Mouse (Mus musculus) heart, embryonic 10.5 days (tissue): ENCODE data around the gene Ap3d1. TPM values are rescaled to one million over a fixed set of nuclear protein-coding genes. Genes with fewer than 3 reads are reported as not detected.

Experiments used
- DNase-seq: peaks from one replicate; pipeline ENCODE4 v3.0.0-alpha.2; 2017; ENCODE audit warnings: low spot score
- H3K27ac ChIP-seq: fragments of 300-500 bp; sonication (generic); 2 replicates; pipeline ENCODE4 v1.5.1; 2016; ENCODE audit warnings: mild to moderate bottlenecking
- H3K27me3 ChIP-seq: fragments of 300-500 bp; sonication (generic); 2 replicates; pipeline ENCODE4 v1.6.1; 2016; ENCODE audit warnings: mild to moderate bottlenecking; ENCODE audit not compliant: poor library complexity, insufficient read depth, severe bottlenecking
- H3K36me3 ChIP-seq: fragments of 300-500 bp; sonication (generic); 2 replicates; pipeline ENCODE4 v1.6.1; 2016; ENCODE audit warnings: mild to moderate bottlenecking, moderate library complexity
- H3K4me1 ChIP-seq: fragments of 300-500 bp; sonication (generic); 2 replicates; pipeline ENCODE4 v1.6.1; 2016; ENCODE audit warnings: mild to moderate bottlenecking
- H3K4me3 ChIP-seq: fragments of 300-500 bp; sonication (generic); 2 replicates; pipeline ENCODE4 v1.5.1; 2016; ENCODE audit warnings: mild to moderate bottlenecking, moderate library complexity
- H3K9me3 ChIP-seq: fragments of 300-500 bp; sonication (generic); 2 replicates; pipeline ENCODE4 v1.6.1; 2016; ENCODE audit warnings: mild to moderate bottlenecking, moderate library complexity
- WGBS: fragments of 180-500 bp; shearing (Covaris S2); methylation state at CpG from one replicate; pipeline ENCODE4 v1.1.7; 2016; 5-methylcytosine and 5-hydroxymethylcytosine counted together
- polyA plus RNA-seq: library from polyadenylated mRNA; unstranded; fragments of >200 nt; fragmentation: Nextera tagmentation; extraction: Ambion mirVana; gene quantifications from 2 replicates; pipeline ENCODE4 v1.2.1, GENCODE M21; 2016

Ap3d1 gene
- polyA plus RNA-seq, 1 experiment from 2014 or later: 60.4 TPM

DNA sequence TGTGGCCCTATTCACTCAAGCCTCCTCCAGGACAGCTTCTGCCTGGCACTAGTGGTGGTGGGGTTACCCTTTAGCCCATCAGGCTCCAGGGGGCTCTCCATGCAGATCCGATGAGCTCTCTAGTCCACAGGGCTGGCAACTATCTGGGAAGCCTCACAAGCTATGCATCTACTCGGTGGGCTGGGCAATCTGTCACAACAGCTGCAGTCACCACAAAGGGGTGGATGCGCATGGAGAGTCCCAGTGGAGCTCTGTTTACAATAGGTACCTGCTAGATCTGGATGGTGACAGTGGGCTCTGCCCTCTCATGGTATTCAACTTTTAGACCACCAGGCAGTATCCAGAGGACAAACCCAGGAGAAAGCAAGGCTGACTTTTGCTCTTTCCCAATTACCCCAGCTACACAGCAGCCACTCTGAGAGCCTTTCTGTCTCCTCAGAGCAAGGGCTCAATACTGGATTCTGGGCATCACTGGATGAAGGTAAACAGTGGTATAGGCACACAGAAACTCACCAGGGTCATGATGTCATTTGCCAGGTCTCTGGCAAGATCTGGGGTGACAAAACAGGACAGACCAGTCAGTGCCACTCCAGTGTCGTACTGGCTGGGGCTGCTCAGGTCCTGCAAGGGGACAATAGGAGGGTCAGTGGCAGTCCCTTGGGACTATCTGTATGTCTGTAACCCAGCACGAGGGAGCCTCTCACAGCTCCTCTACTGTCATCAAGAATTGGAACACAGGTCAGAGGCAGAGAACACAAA lies 14.5 kb downstream of the Ap3d1 start:
- no peaks in the 10 kb centered on the region for H3K9me3 ChIP-seq
- no peak overlapping the region for H3K27ac ChIP-seq
- H3K27me3 ChIP-seq: no peaks in the 10 kb centered on the region
- peaks cover 18% of the 10 kb centered on the region; the same call in 1 of the 2 replicates for H3K4me1 ChIP-seq
- WGBS: 89% methylated on average over 5 of the region's 5 CpGs
- H3K36me3 ChIP-seq: peaks cover 99% of the 10 kb centered on the region
- no peak for DNase-seq
- no peak overlapping the region for H3K4me3 ChIP-seq

DNA sequence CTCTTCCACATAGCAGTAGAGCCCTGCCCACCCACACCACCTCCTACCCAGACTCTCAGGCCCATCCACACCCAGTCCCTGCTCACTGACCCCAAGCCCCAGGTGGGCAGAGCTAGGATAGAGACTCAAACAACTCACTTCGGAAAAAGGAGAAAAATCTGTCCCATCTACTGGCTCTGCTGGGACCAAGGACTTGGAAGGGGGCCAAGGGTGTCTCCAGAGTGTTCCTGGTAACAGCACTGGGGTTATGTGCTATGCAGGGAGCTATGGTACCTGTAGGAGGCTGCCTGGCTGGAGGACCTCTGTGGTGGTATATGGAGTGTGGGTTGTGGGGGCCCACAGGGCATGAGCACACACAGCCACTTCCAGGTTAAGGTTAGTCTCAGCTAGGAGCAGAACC lies 24.8 kb downstream of the Ap3d1 start:
- H3K4me1 ChIP-seq: no peaks in the 10 kb centered on the region
- no peak for DNase-seq
- H3K27ac ChIP-seq: no peak overlapping the region
- no peaks in the 10 kb centered on the region for H3K9me3 ChIP-seq
- no peaks in the 10 kb centered on the region for H3K27me3 ChIP-seq
- H3K4me3 ChIP-seq: no peak overlapping the region
- H3K36me3 ChIP-seq: peaks cover 99% of the 10 kb centered on the region
- WGBS: 84% methylated on average over 1 of the region's 1 CpGs

DNA sequence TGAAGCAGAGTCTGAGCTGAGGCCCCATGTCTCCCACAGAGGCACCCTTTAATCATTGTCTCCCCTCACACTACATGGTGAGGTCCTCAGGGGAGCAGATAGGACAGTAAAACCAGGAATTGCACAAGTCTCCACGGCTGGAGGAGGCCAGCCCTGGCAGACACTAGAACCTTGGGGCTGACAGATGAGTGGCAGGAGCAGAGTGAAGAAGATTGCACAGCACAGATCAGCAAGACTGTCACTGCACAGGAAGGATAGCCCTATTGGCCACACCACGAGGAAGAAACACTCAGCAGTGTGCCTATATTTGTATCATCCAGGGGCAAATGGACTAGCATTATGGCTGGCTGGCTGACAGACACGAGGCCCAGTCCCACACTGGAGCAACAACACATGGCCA lies 31.2 kb downstream of the Ap3d1 start:
- DNase-seq: no peak
- 85% methylated on average over 3 of the region's 3 CpGs for WGBS
- no peak overlapping the region for H3K27ac ChIP-seq
- H3K27me3 ChIP-seq: no peaks in the 10 kb centered on the region
- peaks cover 3% of the 10 kb centered on the region for H3K4me1 ChIP-seq
- peaks cover 98% of the 10 kb centered on the region for H3K36me3 ChIP-seq
- H3K4me3 ChIP-seq: no peak overlapping the region
- no peaks in the 10 kb centered on the region for H3K9me3 ChIP-seq

DNA sequence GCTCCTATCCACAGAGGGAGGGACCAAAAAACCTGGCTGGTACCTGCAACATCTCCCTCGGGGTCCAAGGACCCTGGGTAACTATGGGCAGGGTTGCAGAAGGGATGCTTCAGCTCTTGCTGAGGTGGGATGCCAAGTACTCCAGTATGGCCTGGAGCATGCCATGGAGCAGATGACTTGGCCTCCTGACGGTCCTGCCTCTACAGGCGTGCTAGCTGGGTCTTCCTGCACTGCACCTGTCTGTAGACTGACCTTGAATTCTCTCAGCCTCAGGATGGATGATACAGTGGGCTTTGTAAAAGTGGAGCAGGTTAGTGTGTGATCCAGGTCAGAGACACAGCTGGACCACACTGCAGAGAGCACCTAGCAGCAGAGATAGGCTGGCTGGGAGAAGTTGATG lies 36.6 kb downstream of the Ap3d1 start:
- Histone ChIP-seq H3K36me3 (peaks cover 55% of the 10 kb centered on the region), H3K4me3 (no peak overlapping the region), H3K4me1 (peaks cover 47% of the 10 kb centered on the region), H3K9me3 (no peaks in the 10 kb centered on the region), H3K27me3 (no peaks in the 10 kb centered on the region), H3K27ac (no peak overlapping the region)
- WGBS: 64% methylated on average over 3 of the region's 3 CpGs
- no peak for DNase-seq

DNA sequence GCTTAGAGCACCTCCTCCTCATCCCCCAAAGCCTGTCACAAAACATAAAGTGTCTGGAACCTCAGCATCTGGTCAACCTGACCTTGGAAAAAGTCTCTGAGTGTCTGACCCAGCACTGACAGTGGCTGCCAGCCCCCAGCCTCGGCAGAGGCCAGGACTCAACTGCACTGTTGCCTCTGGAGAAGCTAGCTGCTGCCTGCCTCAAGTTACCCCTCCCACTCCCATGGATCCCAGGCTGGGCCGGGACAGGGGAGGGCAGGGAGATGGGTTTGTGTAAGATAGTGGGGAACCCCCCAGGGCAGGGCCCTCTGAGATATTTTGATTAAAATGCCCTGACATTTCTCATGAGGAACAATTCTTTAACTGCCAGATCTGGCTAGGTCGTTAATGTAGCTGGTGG lies 37.0 kb downstream of the Ap3d1 start:
- H3K4me1 ChIP-seq: peaks cover 51% of the 10 kb centered on the region
- peaks cover 50% of the 10 kb centered on the region for H3K36me3 ChIP-seq
- no peak overlapping the region for H3K27ac ChIP-seq
- 58% methylated on average over 3 of the region's 3 CpGs for WGBS
- no peaks in the 10 kb centered on the region for H3K27me3 ChIP-seq
- no peak for DNase-seq
- H3K9me3 ChIP-seq: no peaks in the 10 kb centered on the region
- no peak overlapping the region for H3K4me3 ChIP-seq

DNA sequence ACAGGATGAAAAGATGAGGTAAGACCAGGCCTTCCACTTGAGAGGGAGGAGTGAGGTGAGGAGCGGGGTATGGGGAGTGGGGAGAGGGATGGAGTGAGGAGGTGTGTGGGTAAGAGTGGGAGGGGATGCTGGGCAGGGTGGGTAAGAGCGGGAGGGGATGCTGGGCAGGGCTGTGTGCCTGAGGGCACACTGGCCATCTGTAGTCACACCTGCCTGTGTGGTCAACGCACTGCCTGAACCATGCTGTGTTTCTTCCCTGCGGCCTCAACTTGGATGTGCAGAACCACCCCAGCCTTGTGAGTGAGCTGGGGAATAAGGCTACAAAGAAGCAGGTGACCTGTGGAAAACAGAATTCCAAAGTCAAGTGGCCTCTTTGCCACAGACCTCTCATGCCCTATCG lies 37.6 kb downstream of the Ap3d1 start:
- 0 out of 2 replicates have a peak overlapping the region, but pooled peaks have one; percentile 4 for H3K4me3 ChIP-seq
- no peaks in the 10 kb centered on the region for H3K9me3 ChIP-seq
- H3K27me3 ChIP-seq: no peaks in the 10 kb centered on the region
- H3K36me3 ChIP-seq: peaks cover 45% of the 10 kb centered on the region
- no peak for DNase-seq
- peaks cover 55% of the 10 kb centered on the region for H3K4me1 ChIP-seq
- H3K27ac ChIP-seq: no peak overlapping the region
- 81% methylated on average over 5 of the region's 5 CpGs for WGBS

DNA sequence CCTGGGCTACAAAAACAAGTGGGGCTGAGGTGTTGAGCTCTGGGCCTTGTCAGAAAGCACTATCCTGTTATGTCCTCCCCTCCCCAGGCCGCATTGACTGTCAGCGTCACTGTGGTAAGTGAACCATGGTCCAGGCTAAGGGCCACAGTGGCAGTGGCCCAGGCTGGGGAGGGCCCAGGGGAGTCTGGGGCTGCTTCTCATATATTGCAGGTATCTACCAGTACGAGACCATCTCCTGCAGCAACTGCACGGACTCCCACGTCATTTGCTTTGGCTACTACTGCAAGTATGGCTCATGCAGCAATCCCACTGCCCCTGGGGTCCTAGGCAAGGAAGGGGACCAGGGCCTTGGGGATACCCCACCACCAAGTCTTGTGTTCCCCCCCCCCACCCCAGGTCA lies 38.4 kb downstream of the Ap3d1 start:
- Histone ChIP-seq H3K4me3 (peak overlapping the region; percentile 77), H3K4me1 (peaks cover 59% of the 10 kb centered on the region), H3K9me3 (no peaks in the 10 kb centered on the region), H3K36me3 (peaks cover 43% of the 10 kb centered on the region), H3K27me3 (no peaks in the 10 kb centered on the region), H3K27ac (peak overlapping the region; percentile 90)
- DNase-seq: no peak
- 88% methylated on average over 5 of the region's 5 CpGs for WGBS

DNA sequence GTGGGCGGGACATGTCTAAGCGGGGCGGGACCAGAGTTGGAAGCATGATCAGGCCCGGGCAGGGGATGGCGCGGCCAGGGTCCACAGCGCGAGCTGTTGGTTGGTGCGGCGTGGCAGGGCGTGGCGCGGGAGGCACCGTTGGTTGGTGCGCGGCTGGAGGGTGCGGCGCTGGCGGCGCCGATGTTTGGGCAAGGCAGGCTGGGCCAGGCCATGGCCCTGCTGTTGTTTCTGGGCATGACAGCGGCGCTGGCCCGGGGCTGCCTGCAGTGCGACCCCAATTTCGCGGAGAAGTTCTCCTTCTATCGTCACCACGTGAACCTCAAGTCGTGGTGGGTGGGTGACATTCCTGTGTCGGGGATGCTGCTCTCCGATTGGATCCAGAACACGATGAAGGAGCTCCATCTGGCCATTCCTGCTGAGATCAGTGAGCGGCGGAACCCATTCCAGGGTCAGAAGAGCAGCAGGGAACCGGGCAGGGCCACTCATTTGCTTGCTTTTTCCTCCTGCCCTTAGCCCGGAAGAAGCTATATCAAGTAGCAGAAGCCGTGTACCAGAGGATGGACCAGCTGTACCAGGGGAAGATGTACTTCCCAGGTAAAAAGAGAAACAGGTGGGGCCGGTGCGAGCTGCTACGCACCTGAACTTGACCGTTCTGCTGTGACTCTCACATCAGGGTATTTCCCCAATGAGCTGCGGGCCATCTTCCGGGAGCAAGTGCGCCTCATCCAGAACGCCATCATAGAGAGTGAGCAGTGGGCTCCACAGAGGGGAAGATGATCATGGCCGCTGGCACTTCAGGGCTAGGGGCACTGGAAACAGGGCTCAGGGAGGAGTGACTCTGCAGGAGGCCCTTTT lies 39.3 kb downstream of the Ap3d1 start:
- Histone ChIP-seq H3K4me1 (peaks cover 67% of the 10 kb centered on the region), H3K9me3 (no peaks in the 10 kb centered on the region)
- 2% methylated on average over 47 of the region's 47 CpGs for WGBS

DNA sequence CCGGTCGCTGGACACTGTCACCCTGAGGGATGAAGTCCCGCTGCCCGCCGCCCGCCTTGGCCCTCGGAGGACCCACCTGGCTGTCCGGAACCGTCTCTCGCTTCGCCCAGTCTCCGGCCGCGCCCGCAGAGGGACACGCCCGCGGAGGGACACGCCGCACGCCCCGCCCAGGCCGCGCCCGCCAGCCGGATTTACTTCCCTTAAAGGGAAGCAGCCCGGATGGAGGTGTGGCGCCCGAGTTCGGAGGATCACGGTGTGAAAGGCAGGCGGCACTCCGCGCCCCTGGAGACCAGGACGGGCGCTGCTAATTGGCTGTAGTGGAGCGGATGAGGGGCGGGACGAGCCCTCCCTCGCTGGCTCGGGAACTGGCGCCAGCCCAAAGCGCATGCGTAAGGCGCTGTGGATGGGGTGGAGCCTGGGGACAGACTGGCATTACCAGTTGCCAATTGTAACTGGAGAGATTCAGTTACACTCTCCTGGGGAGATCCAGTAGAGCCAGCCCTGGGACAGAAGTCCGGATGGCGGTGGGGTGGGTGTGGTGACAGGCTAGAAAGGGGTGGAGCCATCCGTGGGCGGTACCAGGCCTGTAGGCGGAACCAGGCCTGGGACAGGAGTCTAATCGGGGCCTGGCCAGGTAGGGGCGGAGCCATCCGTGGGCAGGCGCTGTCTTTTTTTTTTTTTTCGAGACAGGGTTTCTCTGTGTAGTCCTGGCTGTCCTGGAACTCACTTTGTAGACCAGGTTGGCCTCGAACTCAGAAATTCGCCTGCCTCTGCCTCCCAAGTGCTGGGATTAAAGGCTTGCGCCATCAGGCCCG lies 40.1 kb downstream of the Ap3d1 start, which contains the start of the genes Mob3a and Izumo4:
TSS of gene Mob3a (minus strand) at position 257 of the 815 bp plus-strand sequence.
TSS of gene Izumo4 (plus strand) at position 464 of the 815 bp plus-strand sequence.
- Histone ChIP-seq H3K36me3 (peaks cover 31% of the 10 kb centered on the region), H3K4me1 (peaks cover 69% of the 10 kb centered on the region)

More for the DNA sequence above, 39.3 kb downstream of the Ap3d1 start:
- Histone ChIP-seq H3K4me3 (peak overlapping the region; percentile 77), H3K36me3 (peaks cover 39% of the 10 kb centered on the region), H3K27ac (peak overlapping the region; percentile 90), H3K27me3 (no peaks in the 10 kb centered on the region)
- DNase-seq: peak; percentile 98

DNA sequence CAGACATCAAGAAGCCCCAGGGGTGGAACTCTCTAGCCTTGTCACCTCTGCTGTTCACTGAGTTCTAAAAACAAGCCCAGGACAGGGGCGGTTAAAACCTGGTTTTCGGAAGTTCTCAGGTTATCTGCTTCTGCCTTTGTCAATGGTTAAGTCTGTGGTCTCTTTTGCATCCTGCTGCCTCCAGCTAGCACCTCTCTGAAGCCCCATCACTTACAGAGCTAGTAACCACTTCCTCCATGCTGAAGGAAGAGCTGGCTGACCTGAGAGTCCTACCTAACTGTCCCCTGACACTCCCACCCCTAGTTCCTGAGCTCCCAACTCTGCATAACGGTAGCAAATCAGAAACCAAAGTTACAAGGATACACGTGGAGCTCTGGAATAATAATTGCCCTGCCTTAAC lies 41.3 kb downstream of the Ap3d1 start:
- H3K4me3 ChIP-seq: peak overlapping the region; percentile 77
- peaks cover 76% of the 10 kb centered on the region for H3K4me1 ChIP-seq
- H3K36me3 ChIP-seq: peaks cover 20% of the 10 kb centered on the region
- no peaks in the 10 kb centered on the region for H3K27me3 ChIP-seq
- no peak for DNase-seq
- WGBS: 41% methylated on average over 4 of the region's 4 CpGs
- H3K27ac ChIP-seq: peak overlapping the region; percentile 90; the same call in 1 of the 2 replicates
- H3K9me3 ChIP-seq: no peaks in the 10 kb centered on the region

More for the DNA sequence above, 40.1 kb downstream of the Ap3d1 start, which contains the start of the genes Mob3a and Izumo4:
- DNase-seq: peak; percentile 100
- H3K4me3 ChIP-seq: peak within 1 kb of the TSS; percentile 77
- no peaks in the 10 kb centered on the region for H3K9me3 ChIP-seq
- WGBS: under 1% methylated on average over 59 of the region's 59 CpGs
- no peaks in the 10 kb centered on the region for H3K27me3 ChIP-seq
- H3K27ac ChIP-seq: peak within 1 kb of the TSS; percentile 90

DNA sequence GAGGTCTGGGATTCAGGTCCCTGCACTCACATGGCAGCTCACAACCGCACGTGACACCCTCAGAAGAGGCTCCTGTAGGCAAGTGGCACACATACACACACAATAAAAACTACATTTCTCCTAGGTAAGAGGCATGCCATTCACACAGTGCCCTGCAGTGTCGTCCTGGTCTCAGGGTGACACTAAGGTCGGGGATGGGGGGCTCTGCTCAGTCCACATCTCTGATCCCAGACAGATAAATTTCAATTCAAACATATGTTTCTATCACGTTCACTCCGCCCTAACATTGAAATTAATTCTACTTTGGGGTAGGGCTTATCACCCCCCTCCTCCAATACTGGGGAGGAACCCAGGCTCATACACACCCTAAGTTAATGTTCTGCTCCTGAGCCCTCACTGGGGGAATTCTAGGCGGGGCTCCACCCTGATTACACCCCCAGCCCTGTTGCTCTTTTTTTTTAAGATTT lies 42.0 kb downstream of the Ap3d1 start:
- peak overlapping the region; percentile 44; the same call in 1 of the 2 replicates for H3K27ac ChIP-seq
- no peak for DNase-seq
- peaks cover 19% of the 10 kb centered on the region; the same call in 1 of the 2 replicates for H3K36me3 ChIP-seq
- H3K4me3 ChIP-seq: no peak overlapping the region
- WGBS: 85% methylated on average over 7 of the region's 7 CpGs
- no peaks in the 10 kb centered on the region for H3K9me3 ChIP-seq
- H3K27me3 ChIP-seq: no peaks in the 10 kb centered on the region
- peaks cover 76% of the 10 kb centered on the region for H3K4me1 ChIP-seq

DNA sequence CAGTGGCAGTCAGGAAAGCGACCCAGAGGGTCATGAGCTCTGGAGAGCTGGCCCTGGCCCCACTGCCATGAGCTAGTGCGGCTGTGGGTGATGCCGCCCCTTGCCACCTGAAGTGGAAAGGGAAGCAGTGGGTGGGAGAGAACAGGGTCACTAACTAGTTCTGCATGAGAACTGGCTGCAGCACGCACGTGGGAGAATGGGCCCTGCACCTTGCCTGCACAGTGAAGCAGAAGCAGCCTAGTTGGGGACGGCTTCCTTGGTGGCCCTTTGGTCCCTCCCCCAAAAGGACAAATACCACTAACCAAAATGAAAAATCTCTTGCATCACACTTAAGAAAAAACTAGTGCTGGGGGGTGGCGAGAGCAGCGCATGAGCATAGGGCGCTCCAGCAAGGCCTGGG lies 43.5 kb downstream of the Ap3d1 start:
- DNase-seq: no peak
- H3K36me3 ChIP-seq: peaks cover 29% of the 10 kb centered on the region
- no peaks in the 10 kb centered on the region for H3K27me3 ChIP-seq
- peak overlapping the region; percentile 75 for H3K27ac ChIP-seq
- 90% methylated on average over 9 of the region's 9 CpGs for WGBS
- 0 out of 2 replicates have a peak overlapping the region, but pooled peaks have one; percentile 23 for H3K4me3 ChIP-seq
- no peaks in the 10 kb centered on the region for H3K9me3 ChIP-seq
- H3K4me1 ChIP-seq: peaks cover 76% of the 10 kb centered on the region
